Mouse (Mus musculus) regulatory T cell (primary cell): ENCODE data around the gene Fam110a.

ENCODE experiments used
- in situ Hi-C: fragments of 300-600 bp; cut with MboI, MseI; formaldehyde crosslinking; loops from one replicate; pipeline ENCODE4 v1.15.1; 2025; ENCODE audit warnings: high pct_unique_total_duplicates

Gene Fam110a

DNA sequence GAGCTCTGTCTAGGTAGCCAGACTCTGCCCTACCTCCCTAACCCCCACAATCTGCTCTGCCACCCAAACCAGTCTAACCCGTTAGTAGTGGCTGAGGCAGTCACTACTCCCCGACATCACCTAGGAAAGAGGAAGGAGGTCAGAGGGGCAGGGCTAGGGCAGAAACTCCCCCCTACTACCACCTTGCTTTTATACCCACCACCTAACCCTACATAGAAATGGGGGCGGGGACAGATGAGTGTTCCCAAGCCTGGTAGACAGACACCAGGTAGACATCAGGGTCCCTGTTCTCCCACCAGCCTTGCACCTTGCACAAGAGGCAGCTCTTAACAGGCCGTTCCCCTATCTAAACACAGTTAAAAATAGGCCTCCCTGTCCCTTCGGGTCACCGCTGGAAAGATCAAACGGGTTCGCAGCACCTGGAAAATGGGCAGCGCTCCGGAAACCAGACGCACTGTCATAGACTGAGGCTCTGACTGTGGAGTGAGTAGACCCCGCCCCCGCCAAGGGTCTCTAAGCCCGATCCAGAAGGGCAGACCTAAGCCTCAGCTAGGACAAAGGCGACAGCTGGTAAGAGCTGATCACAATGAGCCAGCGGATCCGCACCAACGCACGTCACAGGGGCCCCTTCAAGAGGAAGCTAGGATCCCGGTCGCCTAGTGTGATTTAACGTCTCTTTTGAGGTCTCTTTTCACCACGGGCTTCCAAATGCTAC, 7.0 kb downstream of the Fam110a start:
- in situ Hi-C loops: loop anchor here (5.0 kb wide), 1 partner anchor 426 kb away; no protein-coding TSS in a partner anchor

DNA sequence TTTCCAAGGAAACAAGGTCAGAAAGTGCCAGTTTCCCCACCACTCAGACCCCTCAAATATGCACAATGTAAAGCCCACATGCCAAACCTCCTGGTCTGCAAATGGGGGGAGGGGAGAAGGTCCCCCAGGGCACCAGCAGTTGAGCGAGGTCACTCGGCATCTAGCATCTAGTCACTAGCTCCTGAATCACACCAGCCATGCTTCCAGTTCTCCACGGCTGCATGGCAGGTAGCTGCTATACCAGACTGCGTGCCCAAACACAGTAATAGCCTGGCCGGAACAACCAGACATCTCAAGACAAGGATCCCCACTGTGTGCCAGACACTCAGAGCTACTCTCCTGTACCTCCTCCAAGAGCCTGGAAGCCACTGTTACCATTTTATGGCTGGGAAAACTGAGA, 8.3 kb downstream of the Fam110a start:
- in situ Hi-C loops: loop anchor here (5.0 kb wide), 1 partner anchor 424 kb away; no protein-coding TSS in a partner anchor

DNA sequence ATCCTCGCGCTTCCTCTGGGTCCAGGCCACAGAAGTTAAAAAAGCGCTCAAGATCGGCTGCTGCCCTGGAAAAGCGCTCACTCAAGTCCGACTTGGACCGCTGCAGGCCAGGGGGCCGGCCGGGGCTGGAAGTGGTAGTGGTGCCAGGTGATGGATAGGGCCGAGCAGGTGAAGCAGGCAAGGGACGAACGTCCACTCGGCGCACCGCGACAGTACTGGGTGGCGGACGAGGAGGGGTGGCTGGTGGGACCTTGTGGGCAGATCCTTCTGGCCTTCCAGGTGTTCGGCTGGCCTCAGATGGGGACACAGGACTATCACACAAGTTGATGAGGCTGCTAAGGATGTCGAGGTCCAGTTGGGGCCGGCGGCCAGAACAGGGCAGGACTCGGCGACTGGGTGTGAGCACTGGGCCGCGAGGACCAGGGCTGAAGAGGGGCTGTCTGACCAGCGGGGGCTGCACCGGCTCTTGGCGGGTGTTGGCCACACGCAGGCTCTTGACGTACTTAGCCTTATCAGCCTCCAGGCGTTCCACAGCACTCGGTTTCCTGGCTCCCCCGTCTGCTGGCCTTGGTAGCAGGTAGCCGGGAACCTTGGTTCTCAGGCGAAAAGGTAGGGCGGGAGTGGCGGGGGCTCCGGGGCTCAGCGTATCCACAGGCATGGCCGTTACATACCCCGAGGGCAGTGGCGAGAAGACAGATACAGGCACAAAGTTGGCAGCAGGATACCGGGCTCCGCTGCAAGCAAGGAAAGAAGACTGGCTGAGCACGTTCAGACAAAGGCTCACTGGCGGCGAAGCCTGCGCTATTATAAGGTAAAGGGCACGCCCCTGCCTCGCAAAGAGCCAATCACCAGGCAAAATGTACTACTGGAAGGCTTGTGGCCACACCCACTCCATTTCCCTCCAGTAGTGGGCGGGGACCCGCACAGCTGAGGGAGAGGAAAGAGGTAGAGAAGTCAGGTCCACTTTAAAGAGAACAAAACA, 9.5 kb downstream of the Fam110a start:
- in situ Hi-C loops: loop anchor here (5.0 kb wide), 1 partner anchor 423 kb away; no protein-coding TSS in a partner anchor

DNA sequence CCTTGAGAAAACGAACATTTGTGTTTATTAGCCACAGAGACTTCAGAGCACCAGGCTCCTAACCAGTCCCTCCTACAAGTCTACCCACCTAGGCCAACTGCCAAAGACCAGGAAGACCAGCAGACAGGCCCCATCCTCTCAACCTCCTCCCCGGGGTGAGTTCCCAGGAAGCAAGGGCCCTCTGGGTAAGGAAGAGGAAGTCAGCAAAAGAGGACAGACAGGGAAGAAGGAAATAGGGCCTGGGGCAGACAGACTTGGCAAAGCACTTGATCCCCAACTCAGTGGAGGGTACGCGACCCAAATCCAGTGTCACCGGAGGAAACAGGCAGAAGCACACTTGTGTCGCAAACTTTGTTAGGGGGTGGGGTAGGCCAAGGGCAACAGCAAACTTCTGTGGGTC, 10.6 kb downstream of the Fam110a start:
- in situ Hi-C loops: no loop called here

DNA sequence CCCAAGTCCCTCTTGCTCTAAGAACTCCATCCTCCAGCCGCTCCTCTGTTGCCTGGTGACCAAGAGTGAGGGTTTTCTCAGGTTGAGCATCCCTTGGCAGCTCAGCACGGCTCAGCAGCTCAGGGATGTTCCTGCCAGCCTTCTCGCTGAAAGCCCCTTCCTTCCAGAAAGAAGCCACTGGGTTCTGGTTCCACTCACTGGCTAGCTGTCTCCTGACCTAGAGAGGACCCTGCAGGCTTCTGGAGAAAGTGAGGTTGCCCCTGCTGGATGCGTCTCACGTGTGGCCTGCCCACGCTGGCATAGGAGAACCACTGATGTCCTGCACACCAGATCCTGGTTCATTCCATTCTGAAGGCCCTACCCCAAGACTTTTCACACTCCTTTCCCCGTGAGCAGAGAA, 11.0 kb downstream of the Fam110a start:
- in situ Hi-C loops: no loop called here

DNA sequence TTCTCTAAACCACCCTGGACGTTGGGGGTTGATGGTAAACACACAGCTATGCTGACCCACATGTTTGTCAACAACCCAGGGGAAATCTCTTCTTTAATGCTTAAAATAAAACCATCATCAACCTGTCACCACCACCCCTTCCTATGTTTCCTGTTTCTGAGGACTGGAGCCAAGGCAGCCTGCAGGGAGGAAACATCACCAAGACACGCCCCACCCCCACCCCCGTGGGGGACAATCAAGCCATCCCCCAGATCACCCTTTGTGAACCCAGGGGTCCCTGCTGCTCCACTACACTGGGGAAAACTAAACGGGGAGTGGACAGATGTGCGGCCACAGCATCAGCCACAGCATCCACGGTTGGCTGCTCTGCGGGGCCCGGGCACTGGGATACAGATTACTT, 11.6 kb downstream of the Fam110a start:
- in situ Hi-C loops: no loop called here

DNA sequence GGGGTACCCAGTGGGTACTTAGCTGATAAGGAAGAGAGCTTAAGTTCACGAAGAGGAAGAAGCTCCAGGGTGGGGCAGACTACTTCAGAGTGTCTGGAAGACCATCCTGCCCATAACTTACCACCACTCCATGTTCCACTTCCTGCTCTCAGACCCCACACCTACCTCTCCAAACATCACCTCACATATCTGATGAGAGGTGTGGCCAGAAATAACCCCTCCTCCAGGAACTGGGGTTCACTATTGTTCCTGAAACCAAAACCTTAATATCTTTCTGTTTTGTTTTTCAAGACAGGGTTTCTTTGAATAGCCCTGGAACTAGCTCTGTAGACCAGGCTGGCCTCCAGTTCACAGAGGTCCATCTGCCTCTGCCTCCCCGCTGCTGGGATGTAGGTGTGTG, 12.2 kb downstream of the Fam110a start:
- in situ Hi-C loops: no loop called here

DNA sequence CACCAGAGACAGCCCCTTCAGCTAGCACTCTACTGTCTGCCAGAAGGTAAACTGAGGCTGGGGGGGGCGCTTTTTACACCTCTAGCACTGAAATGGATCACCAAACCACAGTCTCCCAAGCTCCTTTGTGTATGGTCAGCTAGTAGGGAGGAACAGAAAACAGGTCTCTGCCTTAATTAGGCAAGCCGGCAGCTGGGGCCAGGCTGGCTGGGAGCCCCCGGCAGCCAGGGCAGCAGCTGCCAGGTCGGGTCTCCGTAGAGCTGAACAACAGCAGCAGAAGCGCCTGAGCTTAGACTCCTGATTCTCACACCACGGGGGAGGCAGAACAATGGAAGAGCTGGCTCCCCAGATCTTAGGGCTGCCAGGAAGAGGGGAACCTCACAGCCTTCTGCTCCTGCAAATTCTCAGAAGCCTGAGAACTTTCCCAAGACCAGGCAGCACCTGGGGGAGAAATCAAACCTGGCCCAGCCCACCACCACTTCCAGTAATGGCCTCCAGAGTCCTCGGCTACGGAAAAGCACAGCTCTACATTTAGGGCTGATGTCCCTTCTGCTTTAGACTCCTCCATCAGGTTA, 12.8 kb downstream of the Fam110a start:
- in situ Hi-C loops: no loop called here

DNA sequence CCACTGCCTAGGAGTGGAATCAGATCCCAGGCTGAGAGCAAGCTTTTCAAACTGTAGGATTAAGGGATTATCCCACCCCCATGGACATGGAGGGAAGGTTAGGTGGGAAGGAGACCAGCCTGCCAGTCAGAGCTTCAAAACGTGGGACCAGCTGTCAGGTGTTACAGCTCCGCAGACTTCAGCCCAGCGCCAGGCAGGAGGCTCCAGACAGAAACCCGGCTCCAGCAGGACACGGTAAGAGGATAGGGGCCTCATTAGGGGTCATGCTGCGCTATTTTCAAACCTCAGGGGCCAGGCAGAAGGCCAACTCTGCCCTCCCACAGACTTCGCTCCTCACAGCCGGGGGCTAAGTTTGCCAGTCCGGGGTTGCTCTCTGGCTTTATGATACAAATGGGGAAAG, 16.0 kb downstream of the Fam110a start:
- in situ Hi-C loops: no loop called here

DNA sequence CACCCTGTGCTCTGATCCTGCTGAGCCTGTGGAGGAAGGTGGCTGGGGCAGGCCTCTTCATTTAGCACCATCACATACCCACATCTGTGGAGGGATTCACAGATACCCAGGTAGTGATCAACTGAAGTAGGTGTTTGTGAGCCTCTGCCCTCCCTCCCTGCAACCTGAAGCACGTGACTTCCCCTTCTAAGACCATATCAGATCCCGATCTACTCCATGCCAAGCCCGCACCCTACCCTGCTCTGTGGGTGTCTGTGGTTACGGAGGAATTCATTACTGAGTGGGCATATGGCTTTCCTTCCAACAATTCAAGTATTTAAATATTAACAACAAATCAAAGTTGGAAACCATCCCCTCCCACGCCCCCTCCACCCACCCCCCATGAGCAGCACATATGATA, 16.7 kb downstream of the Fam110a start:
- in situ Hi-C loops: no loop called here

DNA sequence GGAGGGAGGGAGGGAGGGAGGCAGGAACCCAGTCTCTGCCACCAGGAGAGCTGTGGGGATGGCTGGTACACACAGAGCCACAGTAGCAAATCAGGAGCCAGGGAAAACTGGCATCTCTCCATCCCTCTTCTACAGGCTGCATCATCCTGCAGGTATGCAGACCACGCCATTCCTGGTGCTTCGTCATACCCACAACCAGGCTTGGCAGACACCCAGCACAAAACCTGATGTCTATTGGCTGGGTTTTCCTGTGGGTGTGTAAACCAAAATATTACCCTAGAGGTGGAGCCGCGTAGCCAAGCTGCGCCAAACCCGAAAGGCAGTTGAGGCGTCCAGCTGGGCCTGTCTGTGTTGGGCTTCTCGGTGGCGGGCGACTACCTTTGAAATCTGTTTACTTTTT, 17.5 kb downstream of the Fam110a start:
- in situ Hi-C loops: no loop called here

DNA sequence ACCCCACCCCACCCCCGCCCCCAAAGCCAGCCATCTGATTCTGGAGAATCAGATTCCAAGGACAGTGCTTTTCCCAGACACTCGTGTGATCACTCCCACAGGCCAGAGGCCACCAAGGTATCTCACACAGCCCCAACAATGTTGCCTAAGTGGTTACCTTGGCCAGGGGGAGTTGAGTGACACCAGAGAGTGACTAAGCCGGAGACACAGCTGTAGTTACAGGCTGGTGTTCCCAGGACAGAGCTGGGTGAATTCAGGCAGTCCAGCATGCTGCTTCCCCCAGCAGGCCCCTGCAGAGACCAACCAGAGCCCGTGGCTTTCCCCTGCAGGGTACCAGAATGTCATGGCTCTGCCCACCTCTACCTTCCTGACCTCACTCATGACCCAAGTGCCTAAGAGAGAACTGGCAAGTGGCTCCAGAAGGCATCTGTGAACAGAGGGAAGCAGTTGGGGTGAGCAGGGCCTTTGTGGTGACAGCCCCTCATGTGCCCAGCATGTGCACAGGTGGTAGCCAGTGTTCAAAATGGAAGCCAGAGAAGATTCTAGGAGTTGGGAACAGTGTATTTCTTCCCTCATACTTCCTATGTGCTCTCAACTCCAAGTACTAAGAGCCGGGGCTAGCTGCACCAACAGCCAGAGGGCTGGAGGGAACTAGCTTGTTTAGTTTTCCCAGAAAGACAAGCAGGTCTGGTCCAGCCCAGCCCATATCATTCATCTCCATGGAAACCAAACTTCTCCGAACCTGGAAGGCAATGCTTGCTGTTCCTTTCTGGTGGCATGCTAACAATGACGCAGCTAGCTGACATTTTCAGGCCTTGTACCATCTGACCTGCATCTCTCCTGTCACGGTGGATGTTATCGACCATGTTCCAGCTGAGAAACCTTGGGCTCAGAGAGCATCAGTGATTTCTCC, 18.5 kb downstream of the Fam110a start:
- in situ Hi-C loops: no loop called here

DNA sequence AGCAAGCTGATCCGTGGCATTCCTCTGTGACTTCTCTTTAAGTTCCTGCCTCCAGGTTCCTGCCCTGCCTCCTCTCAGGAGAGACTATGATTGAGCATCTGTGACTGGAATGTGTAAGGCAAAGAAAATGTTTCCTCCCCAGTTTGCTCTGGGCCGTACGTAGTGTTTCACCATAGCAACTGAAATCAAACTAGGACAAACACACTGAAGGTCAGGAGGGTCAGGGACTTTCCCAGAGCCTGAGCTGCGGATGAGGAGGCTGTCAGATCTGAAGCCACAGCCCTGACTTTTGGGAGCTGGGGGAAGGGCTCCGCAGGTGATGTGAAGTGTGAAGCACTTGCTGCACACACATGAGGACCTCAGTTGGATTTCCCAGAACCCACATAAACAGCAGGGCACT, 20.7 kb downstream of the Fam110a start:
- in situ Hi-C loops: no loop called here

DNA sequence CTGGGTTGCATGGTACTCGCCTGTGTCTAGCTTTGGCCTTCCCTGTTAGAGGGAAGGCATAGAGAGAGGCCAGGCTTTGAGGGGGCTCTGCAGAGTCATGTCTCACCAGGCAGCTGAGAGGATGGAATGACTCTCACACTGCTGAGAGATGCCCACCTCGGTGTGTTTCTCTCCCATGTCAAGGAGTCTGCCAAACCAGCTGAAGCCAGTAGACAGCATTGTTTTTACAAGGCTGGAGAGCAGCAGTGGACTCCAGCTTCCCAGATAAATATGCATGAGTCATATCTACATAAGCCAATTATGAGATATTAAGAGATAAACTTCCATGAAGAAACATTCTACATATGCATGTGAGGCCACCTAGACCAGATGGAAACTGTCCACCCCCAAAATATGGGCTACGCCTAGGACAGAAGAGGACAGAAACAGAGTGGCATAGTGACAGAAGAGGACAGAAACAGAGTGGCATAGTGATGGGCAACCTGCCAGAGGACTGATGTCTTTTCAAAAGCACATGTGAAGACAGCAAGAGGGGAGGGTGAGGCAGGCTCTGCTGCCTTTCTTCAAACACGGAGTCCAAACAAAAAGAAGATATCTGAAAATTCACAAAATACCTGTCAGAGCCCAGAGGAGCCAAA, 23.4 kb downstream of the Fam110a start:
- in situ Hi-C loops: no loop called here

DNA sequence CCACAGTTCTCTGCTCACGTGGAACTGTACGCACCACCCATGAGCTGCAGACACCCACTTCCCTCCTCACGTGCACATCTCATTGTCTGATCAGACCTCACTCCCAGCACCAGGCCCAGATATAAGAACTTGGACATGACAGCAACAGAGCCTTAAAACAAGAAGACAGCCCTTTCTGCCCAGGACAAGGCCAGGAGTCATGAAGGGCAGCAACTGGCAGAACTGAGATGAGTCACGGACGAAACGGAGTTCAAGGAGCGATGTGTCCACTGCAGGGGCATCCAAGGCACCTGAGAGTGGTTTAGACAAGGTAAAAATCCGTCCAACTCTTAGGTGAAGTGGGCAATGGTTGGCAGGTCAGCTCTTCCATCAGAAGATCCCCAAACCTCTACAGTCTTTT, 26.4 kb downstream of the Fam110a start:
- in situ Hi-C loops: no loop called here

DNA sequence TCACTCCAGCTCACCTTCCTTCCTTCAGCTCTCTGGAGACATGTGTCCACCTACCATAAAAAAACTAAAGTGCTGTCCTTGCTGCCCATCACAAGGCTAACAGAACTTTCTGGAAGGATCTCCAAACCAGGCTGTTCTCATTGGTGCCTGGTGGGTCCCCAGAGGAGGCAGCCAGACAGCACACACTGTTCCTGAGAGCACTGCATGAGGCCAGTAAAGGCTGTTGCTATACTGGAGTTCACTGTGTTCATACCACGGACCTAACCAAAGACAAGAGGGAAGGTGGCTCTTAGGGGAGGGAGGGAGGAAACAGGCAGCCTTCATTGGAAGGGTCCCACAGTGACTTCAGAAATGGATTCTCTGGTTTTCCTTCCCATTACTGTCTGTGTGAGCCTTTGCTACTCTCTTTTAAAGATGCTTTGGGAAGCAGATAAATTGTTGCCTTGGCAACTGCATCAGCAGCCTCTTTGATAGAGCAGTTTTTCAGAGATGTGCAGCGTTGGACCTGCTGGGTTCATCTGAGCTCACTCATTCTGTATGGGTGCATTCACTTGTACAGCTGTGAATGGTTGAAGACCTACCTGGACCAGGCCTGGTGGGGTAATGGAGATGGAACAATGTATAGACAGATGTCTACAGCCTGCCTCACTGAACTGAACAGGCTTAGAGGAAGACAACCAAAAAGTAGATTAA, 30.8 kb downstream of the Fam110a start:
- in situ Hi-C loops: loop anchor here (5.0 kb wide), 1 partner anchor 38 kb away; no protein-coding TSS in a partner anchor

DNA sequence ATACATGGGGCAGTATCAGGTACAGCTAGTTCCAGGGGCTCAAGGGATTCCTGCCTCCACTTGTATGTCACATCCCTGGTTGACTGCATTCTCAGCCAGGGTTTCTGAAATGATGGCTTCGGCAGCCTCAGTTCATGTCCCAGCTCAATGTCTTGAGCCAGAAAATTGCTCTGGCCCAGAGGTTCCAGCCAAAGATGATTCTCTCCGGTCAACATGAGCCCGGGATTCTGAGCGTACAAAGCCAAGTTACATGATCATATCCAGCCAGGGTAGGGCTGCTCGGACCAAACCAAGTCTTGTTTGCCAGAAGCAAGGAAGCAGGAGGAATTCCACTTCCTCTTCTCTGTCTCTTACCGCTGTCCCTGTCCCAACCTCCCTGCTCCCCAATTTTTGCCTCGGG, 31.7 kb downstream of the Fam110a start:
- in situ Hi-C loops: loop anchor here (5.0 kb wide), 1 partner anchor 39 kb away; no protein-coding TSS in a partner anchor

DNA sequence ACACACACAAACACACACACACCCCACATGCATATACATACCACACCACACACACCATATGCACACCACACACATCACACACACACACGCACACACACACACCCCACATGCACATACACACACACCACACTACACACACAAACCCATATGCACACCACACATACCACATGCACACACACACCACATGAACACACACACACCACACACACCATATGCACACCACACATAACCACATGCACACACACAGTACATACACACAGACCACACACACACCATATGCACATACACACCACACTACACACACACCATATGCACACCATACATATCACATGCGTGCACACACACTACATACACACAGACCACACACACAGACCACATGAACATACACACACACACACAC, 32.4 kb downstream of the Fam110a start:
- in situ Hi-C loops: loop anchor here (5.0 kb wide), 1 partner anchor 40 kb away; no protein-coding TSS in a partner anchor

DNA sequence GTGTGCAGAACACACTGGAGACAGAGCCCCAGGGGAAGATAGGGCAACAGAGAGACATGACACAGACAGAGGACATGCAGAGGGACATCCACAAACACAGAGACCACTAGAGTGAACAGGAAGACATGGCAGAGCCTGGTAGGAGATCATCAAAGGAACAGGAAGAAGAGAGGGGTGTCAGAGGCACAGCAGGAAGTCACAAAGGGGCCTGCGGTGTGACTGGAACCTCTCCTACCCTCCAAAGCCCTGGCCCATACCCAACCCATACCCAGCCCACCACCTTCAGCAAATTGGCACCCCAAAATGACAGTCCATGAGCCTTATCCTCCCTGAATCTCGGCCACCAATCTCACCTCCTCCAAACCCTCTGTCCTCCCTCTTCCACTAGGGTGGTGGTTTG, 35.9 kb downstream of the Fam110a start:
- in situ Hi-C loops: no loop called here

DNA sequence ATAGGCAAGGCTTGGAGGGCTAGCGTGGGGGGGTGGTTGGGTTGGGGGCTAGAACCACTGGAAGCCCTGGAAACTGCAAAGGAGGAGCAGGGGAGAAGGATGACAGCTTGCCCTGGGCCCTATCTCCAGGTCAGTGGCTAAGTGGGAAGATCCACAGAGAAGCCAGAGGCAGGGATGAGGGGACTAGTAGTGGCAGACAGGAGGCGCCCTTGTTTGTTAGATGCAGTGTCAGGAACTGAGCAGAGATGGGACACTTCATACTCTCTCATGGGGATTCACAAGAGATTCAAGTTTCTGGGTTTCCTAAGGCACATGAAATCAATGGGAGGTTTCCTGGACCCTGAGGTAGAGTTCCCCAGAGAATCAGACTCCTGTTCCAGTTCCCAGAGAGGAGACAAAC, 38.8 kb downstream of the Fam110a start:
- in situ Hi-C loops: no loop called here
